Mouse (Mus musculus) gastrocnemius, postnatal 10 days (tissue): ENCODE measurements at regions not wholly inside any gene's neighbourhood (a gene's known extent, or its start where the extent isn't known, plus 50 kb on each side); places are given as distances from the start of the nearest gene placed in this dataset.
A peak's percentile ranks its signal among the peaks of the same experiment; 100 is the strongest.

Experiments
- DNase-seq: peaks from one replicate; pipeline ENCODE4 v3.0.0; 2021; ENCODE audit warnings: mixed read lengths

GRCm38 (mm10) chr8:6582732-6583131 is 1477.6 kb upstream of the Slc10a2 start:
- no peak for DNase-seq

- DNase-seq = no peak
These were observed 1472.9 kb upstream of the Slc10a2 start for GRCm38 (mm10) chr8:6577868-6578634.

- no peak for DNase-seq
These were observed 1470.1 kb upstream of the Slc10a2 start for GRCm38 (mm10) chr8:6575241-6575640.

- DNase-seq = no peak
These were observed 1468.3 kb upstream of the Slc10a2 start for GRCm38 (mm10) chr8:6573492-6573891.

- peak; percentile 84 for DNase-seq
These were observed 1467.0 kb upstream of the Slc10a2 start for GRCm38 (mm10) chr8:6572066-6572665.

GRCm38 (mm10) chr8:6550965-6551364 is 1445.8 kb upstream of the Slc10a2 start:
- DNase-seq = no peak

- no peak for DNase-seq
These were observed 1422.0 kb upstream of the Slc10a2 start for GRCm38 (mm10) chr8:6527171-6527570.

GRCm38 (mm10) chr8:6515882-6516682 is 1410.9 kb upstream of the Slc10a2 start:
- DNase-seq = no peak

GRCm38 (mm10) chr8:6492453-6492852 is 1387.3 kb upstream of the Slc10a2 start:
- no peak for DNase-seq

- DNase-seq = no peak
These were observed 1376.8 kb upstream of the Slc10a2 start for GRCm38 (mm10) chr8:6481966-6482365.

GRCm38 (mm10) chr8:6471089-6471488 is 1365.9 kb upstream of the Slc10a2 start:
- DNase-seq = no peak

- DNase-seq = no peak
These were observed 1351.5 kb upstream of the Slc10a2 start for GRCm38 (mm10) chr8:6456553-6457180.

- DNase-seq = no peak
These were observed 1343.2 kb upstream of the Slc10a2 start for GRCm38 (mm10) chr8:6448301-6448700.

- DNase-seq = no peak
These were observed 1333.9 kb upstream of the Slc10a2 start for GRCm38 (mm10) chr8:6439069-6439468.
